Mouse (Mus musculus) brain, embryonic 18.5 days (tissue): Measurements from ENCODE around the gene Mcpt1.
"Not testable (repeated sequence)": the region's sequence is repeated elsewhere in the genome, so short reads cannot be mapped to it uniquely, and the experiment has no call there.

ENCODE experiments used
- DNase-seq: peaks from one replicate; pipeline ENCODE4 v3.0.0-alpha.2; 2012; ENCODE audit warnings: low read depth, low spot score

Mcpt1 gene

DNA sequence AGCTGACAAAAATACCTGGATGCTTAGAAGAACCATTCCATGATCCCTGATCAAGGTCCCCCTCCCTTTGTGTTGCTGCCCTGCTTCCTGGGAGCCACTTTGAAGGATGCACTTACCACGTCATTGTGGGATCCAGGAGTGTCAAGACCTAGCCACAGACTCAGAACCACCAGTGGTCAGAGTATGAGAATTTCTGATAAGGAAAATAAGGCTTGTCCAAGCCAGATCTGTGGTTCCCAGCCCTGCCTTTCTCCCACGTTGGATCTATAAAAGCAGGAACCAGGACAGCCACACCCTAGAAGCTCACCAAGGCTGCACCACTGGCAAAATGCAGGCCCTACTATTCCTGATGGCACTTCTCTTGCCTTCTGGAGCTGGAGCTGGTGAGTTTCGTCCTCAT is at the start of gene Mcpt1:
Mcpt1 (plus strand) TSS at position 301 of the 400 bp plus-strand sequence.
- DNase-seq: not testable (repeated sequence)

DNA sequence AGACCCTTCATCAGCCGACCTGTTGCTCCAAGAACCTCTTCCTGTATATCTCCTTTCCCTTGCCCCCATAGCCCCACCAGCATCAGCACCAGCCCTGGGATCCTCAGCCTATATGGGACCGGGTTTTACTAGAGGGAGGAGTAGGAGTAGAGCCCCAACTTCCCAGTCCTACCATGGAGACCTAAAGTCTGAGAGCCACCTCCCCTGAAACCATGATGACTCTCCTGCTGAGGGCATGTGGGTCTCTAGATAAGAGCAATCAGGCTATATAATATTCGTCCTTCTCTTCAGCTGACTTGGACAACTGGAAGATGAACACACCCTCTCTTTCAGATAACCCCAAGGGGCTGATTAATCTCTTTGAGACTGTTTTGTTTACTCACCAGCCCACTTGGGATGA is 30.3 kb upstream of the Mcpt1 start:
- not testable (repeated sequence) for DNase-seq

DNA sequence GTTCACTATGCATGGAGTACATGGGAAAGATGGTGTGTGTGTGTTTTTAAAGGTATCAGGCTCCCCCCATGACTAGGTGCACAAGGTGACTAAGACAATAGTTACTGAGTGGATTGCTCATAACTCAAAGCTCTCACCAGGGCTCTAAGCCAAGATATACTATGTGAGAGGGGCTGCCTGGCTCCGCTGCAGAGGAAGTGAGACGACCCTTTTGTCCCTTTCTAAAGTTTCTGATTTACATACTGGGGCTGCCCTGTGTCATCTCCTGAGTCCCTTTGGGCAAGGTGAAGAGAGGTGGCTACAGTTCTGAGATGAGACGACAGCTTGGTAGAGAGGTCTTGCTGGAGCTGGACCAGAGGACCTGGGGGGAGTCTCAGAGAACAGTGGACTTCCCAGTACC is 4.6 kb upstream of the Mcpt1 start:
- no peak for DNase-seq

DNA sequence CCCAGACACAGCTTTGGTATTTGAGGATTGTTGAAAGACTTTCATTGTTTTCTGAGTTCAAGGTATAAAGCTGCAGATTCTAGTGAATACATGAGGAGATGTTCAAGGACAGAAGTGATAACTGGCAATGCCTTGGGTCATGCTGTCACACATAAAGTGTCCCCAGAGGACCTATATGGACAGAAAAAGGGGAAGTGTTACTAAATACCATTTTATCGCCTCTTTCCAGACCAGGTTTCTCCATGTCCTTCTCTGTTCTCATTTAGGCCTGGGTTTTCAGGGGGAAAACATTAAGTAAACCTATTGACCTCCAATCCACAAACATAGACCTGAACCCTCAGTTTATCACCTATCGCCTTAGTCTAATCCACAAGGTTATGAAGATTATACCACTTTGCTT is 3.8 kb upstream of the Mcpt1 start:
- no peak for DNase-seq

DNA sequence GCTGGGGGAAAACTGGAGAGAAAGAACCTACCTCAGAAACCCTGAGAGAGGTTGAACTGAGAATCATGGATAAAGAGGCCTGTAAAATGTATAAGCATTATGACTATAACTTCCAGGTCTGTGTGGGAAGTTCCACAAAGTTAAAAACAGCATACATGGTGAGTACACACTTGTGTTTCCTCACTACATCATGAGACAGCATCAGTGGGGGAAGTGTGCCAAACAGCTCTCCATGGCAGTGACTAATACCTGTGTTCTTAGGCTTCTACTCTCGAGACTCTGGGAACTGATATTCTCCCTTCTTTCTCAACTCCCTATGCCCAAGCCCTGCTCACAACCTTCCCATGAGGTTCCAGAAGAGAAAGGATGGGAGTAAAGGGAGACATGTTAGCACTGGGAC is 1.7 kb downstream of the Mcpt1 start:
- DNase-seq: no peak

DNA sequence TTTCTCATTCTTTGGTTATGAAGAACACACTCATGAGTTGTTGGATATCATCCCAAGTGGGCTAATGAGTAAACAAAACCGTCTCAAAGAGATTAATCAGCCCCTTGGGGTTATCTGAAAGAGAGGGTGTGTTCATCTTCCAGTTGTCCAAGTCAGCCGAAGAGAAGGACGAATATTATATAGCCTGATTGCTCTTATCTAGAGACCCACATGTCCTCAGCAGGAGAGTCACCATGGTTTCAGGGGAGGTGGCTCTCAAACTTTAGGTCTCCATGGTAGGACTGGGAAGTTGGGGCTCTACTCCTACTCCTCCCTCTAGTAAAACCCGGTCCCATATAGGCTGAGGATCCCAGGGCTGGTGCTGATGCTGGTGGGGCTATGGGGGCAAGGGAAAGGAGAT is 3.5 kb downstream of the Mcpt1 start:
- DNase-seq: not testable (repeated sequence)

DNA sequence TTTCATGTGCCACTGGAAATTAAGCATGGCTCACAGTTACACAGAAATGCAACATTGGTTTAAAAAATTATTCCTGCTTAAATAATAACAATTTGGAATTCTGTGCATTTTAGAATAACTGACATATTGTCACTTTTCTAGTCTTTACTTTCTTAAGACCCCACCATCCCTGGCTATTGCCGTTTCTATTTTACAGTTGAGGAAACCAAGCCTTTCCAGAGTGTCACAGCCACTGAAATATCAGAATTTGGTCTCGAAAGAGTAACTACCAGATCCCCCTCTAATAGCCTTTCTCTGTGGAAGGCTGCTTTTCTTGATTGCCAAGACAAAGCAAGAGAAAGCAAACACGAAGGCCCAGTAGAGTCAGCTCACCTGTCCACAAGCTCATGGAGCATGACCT is 12.6 kb downstream of the Mcpt1 start, which contains the start of gene Mcpt9:
Mcpt9 (minus strand) TSS at position 101 of the 400 bp plus-strand sequence.
- not testable (repeated sequence) for DNase-seq

DNA sequence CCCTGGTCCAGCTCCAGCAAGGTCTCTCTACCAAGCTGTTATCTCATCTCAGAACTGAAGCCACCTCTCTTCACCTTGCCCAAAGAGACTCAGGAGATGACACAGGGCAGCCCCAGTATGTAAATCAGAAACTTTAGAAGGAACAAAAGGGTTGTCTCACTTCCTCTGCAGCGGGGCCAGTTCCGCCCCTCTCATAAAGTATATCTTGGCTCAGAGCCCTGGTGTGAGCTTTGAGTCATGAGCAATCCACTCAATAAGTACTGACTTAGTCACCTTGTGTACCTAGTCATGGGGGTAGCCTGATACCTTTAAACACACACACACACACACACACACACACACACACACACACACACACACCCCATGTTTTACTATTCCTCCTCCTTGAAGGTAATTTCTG is 16.7 kb downstream of the Mcpt1 start:
- DNase-seq: no peak

DNA sequence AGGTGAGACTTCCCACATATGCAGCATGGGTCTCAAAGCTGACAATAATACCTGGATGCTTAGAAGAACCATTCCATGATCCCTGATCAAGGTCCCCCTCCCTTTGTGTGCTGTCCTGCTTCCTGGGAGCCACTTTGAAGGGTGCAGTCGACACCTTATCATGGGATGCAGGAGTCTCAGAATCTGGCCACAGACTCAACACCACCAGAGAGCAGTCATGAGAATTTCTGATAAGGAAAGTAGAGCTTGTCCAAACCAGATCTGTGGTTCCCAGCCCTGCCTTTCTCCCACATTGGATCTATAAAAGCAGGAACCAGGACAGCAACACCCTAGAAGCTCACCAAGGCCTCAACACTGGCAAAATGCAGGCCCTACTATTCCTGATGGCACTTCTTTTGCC is 24.0 kb downstream of the Mcpt1 start, which contains the start of gene Mcpt2:
Mcpt2 (plus strand) TSS at position 250 of the 400 bp plus-strand sequence.
- not testable (repeated sequence) for DNase-seq

DNA sequence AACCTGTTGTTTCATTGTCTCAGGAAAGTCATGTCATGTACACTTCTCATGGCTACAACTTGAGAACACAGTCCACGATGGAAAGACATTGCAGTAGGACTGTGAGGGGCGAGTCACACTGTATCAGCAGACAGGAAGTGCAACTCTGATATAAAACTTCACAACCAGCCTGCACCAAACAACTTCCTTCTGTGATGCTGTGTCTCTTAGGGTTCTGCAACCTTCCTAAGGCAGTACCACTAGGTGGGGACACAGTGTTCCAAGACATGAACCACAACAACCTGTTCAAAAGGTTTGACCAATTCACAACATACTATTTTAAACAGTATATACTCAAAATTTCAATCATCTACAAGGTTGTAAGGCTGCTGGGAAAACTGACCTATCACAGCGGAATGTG is 37.6 kb downstream of the Mcpt1 start:
- DNase-seq: no peak

DNA sequence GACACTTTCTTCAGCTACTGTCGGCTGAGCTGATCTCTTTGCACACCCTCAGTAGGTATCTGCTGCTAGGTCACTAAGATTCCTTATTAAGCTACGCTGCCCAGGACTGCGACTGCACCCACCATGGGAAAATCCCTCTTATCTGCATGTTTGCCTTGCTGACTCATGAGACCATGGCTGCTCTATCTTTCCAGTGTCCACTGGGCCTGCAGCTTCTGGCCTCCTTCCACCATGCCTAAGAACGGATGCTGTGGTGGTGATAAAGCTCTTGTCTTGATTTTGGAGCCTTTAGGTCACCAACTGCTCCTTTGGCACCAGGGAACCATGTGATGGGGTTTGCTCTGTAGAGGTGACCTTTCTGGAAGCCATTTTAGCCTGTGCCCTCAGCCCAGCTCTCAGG is 40.0 kb downstream of the Mcpt1 start:
- DNase-seq: no peak

DNA sequence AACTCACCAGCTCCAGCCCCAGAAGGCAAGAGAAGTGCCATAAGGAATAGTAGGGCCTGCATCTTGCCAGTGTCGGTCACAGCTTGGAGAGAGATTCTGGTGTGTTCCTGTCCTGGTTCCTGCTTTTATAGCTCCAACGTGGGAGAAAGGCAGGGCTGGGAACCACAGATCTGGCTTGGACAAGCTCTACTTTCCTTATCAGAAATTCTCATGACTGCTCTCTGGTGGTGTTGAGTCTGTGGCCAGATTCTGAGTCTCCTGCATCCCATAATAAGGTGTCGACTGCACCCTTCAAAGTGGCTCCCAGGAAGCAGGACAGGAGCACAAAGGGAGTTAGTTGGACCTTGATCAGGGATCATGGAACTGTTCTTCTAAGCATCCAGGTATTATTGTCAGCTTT is 44.4 kb downstream of the Mcpt1 start, which contains the start of gene Mcpt4:
Mcpt4 (minus strand) TSS at position 101 of the 400 bp plus-strand sequence.
- not testable (repeated sequence) for DNase-seq
